Mouse (Mus musculus) myocyte (in vitro differentiated cells): ENCODE results near the gene Csrp3. TPM values are rescaled to one million over a fixed set of nuclear protein-coding genes. Genes with fewer than 3 reads are reported as not detected.
A peak's percentile ranks its signal among the peaks of the same experiment; 100 is the strongest.

Experiments
- H3K27me3 ChIP-seq: one replicate; pipeline ENCODE4 v1.6.1; 2011; ENCODE audit not compliant: control insufficient read depth, insufficient read depth, insufficient read length
- H3K36me3 ChIP-seq: one replicate; pipeline ENCODE4 v1.6.1; 2011; ENCODE audit not compliant: control insufficient read depth, insufficient read depth
- H3K4me2 ChIP-seq: one replicate; pipeline ENCODE4 v1.6.1; 2011; ENCODE audit warnings: low read depth, control low read depth
- H3K4me3 ChIP-seq: one replicate; pipeline ENCODE4 v1.5.1; 2011; ENCODE audit warnings: mild to moderate bottlenecking, control low read depth, moderate library complexity
- H3K79me2 ChIP-seq: one replicate; pipeline ENCODE4 v1.6.1; 2011; ENCODE audit not compliant: control insufficient read depth, insufficient read depth
- H3ac ChIP-seq: one replicate; pipeline ENCODE4 v1.6.1; 2011; ENCODE audit not compliant: control insufficient read depth, insufficient read length
- CEBPB ChIP-seq: IDR thresholded peaks from 2 replicates; pipeline ENCODE4 v1.6.1; 2011; ENCODE audit warnings: mild to moderate bottlenecking, moderate library complexity; ENCODE audit not compliant: poor library complexity, insufficient read depth, severe bottlenecking
- E2F4 ChIP-seq: IDR thresholded peaks from one replicate; pipeline ENCODE4 v1.6.1; 2011; ENCODE audit warnings: mild to moderate bottlenecking, control low read depth, moderate library complexity; ENCODE audit not compliant: insufficient read depth
- MAX ChIP-seq: IDR thresholded peaks from one replicate; pipeline ENCODE4 v1.6.1; 2011; ENCODE audit warnings: low read depth, mild to moderate bottlenecking, control low read depth
- MYOD1 ChIP-seq, 3 experiments: IDR thresholded peaks; one replicate each; pipeline ENCODE4 v1.6.1; 2011; ENCODE audit warnings: control low read depth in 2 of 3, low read depth in 2 of 3, mild to moderate bottlenecking in 2 of 3, moderate library complexity in 1 of 3; ENCODE audit not compliant: insufficient read length in 2 of 3, control insufficient read depth in 1 of 3
- MYOG ChIP-seq, 3 experiments: IDR thresholded peaks; one replicate each; pipeline ENCODE4 v1.6.1; 2011; ENCODE audit warnings: control low read depth in 2 of 3, low read depth in 2 of 3, mild to moderate bottlenecking in 2 of 3; ENCODE audit not compliant: insufficient read length in 2 of 3, control insufficient read depth in 1 of 3, insufficient read depth in 1 of 3
- POLR2A ChIP-seq: IDR thresholded peaks from one replicate; pipeline ENCODE4 v1.6.1; 2011; ENCODE audit warnings: low read depth, mild to moderate bottlenecking, control low read depth, moderate library complexity; ENCODE audit not compliant: insufficient read length
- POLR2AphosphoS2 ChIP-seq: IDR thresholded peaks from one replicate; pipeline ENCODE4 v1.6.1; 2011; ENCODE audit warnings: low read depth, control low read depth; ENCODE audit not compliant: insufficient read length
- REST ChIP-seq: IDR thresholded peaks from one replicate; pipeline ENCODE4 v1.6.1; 2011; ENCODE audit warnings: mild to moderate bottlenecking, control low read depth, moderate library complexity; ENCODE audit not compliant: insufficient read depth, insufficient read length
- SRF ChIP-seq: IDR thresholded peaks from one replicate; pipeline ENCODE4 v1.6.1; 2011; ENCODE audit warnings: low read depth; ENCODE audit not compliant: control insufficient read depth, insufficient read length
- TCF12 ChIP-seq: IDR thresholded peaks from one replicate; pipeline ENCODE4 v1.6.1; 2011; ENCODE audit warnings: mild to moderate bottlenecking, control low read depth; ENCODE audit not compliant: poor library complexity, insufficient read depth, severe bottlenecking
- TCF3 ChIP-seq: IDR thresholded peaks from one replicate; pipeline ENCODE4 v1.6.1; 2011; ENCODE audit warnings: low read depth, control low read depth; ENCODE audit not compliant: insufficient read length
- USF1 ChIP-seq: IDR thresholded peaks from one replicate; pipeline ENCODE4 v1.6.1; 2011; ENCODE audit warnings: low read depth, mild to moderate bottlenecking, control low read depth, moderate library complexity
- polyA plus RNA-seq: library from polyadenylated mRNA; unstranded; fragments of >200 nt; fragmentation: generic; extraction: Trizol; gene quantifications from one replicate; pipeline ENCODE4 v1.2.1, GENCODE M21; 2012; ENCODE audit warnings: missing spikeins

Gene Csrp3
- polyA plus RNA-seq, 1 experiment, result 158 TPM

GRCm38 (mm10) chr7:48877786-48878390 lies 30.1 kb upstream of the Csrp3 start:
- TF ChIP-seq REST (no peak), TCF12 (peak; percentile 80), E2F4 (no peak), SRF (no peak), POLR2A (peak; percentile 42), MYOG (IDR thresholded peaks at IDR 0.05; ENCODE audit: control insufficient read depth in 1 of 3, insufficient read depth in 1 of 3, insufficient read length in 2 of 3, low read depth in 2 of 3) (peak in 2 of 3 experiments; percentile 63 to 86), MYOD1 (IDR thresholded peaks at IDR 0.05; ENCODE audit: control insufficient read depth in 1 of 3, insufficient read length in 2 of 3, low read depth in 2 of 3) (peak; percentile 46 to 93 (median 90)), MAX (no peak), USF1 (no peak), POLR2AphosphoS2 (peak; percentile 65), CEBPB (no peak), TCF3 (peak; percentile 22)
- peaks cover 32% of the 10 kb centered on the region for H3K36me3 ChIP-seq
- H3K4me3 ChIP-seq, result peak overlapping the region; percentile 75
- no peak overlapping the region for H3ac ChIP-seq
- H3K4me2 ChIP-seq, result peak overlapping the region; percentile 99
- no peaks in the 10 kb centered on the region for H3K27me3 ChIP-seq
- H3K79me2 ChIP-seq, result peaks cover 53% of the 10 kb centered on the region

DNA sequence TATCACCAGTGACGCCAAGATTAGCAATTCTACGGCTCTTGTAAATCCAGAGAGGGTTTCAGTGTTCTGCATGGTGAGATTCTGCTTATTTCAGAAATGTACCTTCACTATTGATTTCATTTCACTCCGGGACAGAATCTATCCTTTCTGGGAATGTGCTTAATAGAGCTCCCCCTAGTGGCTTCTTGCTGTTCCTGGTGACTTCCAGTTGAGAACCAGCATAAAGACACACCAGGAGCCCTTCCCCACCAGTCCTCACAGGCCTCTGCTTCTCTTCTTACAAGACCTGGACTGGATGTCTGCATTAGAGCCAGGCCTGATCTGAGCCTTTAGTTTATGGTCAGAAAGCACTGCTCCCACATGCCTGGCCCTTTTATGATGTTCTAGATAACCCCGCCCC lies 28.7 kb upstream of the Csrp3 start:
- Histone ChIP-seq H3ac (no peak overlapping the region), H3K36me3 (peaks cover 45% of the 10 kb centered on the region), H3K4me3 (peak overlapping the region; percentile 75), H3K4me2 (peak overlapping the region; percentile 99), H3K79me2 (peaks cover 53% of the 10 kb centered on the region), H3K27me3 (no peaks in the 10 kb centered on the region)
- no peak for TF ChIP-seq POLR2A
- TF ChIP-seq USF1, result no peak
- TF ChIP-seq TCF12, result no peak
- TF ChIP-seq SRF, result no peak
- TF ChIP-seq MYOD1 (IDR thresholded peaks at IDR 0.05; ENCODE audit: control insufficient read depth in 1 of 3, insufficient read length in 2 of 3, low read depth in 2 of 3), result no peak
- no peak for TF ChIP-seq MYOG (IDR thresholded peaks at IDR 0.05; ENCODE audit: control insufficient read depth in 1 of 3, insufficient read depth in 1 of 3, insufficient read length in 2 of 3, low read depth in 2 of 3)
- TF ChIP-seq REST, result no peak
- TF ChIP-seq POLR2AphosphoS2, result no peak
- TF ChIP-seq E2F4, result no peak
- TF ChIP-seq MAX, result no peak
- no peak for TF ChIP-seq CEBPB

DNA sequence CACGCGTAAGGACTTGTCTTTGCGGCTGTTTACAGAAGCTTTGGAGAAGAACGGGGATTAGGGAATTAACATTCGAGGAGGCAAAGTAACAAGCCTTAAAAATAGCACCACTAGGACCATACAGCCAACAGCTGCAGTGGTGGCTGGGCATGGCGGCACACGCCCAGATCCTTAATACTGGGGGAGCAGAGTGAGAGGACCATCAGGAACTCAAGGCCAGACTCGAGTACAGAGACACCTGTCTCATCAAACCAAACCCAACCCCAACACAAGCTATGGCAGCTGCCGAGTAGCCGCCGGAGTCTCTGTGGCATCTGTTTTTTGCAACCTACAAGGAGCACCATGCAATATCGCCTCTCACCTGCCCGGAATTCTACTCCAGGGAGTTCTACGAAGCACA lies 27.3 kb upstream of the Csrp3 start:
- Histone ChIP-seq H3ac (no peak overlapping the region), H3K4me3 (no peak overlapping the region), H3K27me3 (no peaks in the 10 kb centered on the region), H3K79me2 (peaks cover 47% of the 10 kb centered on the region), H3K4me2 (no peak overlapping the region), H3K36me3 (peaks cover 58% of the 10 kb centered on the region)
- no peak for TF ChIP-seq POLR2A
- no peak for TF ChIP-seq REST
- no peak for TF ChIP-seq E2F4
- peak; percentile 40 to 95 (median 89) for TF ChIP-seq MYOD1 (IDR thresholded peaks at IDR 0.05; ENCODE audit: control insufficient read depth in 1 of 3, insufficient read length in 2 of 3, low read depth in 2 of 3)
- peak; percentile 32 for TF ChIP-seq POLR2AphosphoS2
- TF ChIP-seq TCF3, result peak; percentile 74
- TF ChIP-seq USF1, result no peak
- TF ChIP-seq TCF12, result peak; percentile 56
- no peak for TF ChIP-seq SRF
- TF ChIP-seq MAX, result no peak
- TF ChIP-seq MYOG (IDR thresholded peaks at IDR 0.05; ENCODE audit: control insufficient read depth in 1 of 3, insufficient read depth in 1 of 3, insufficient read length in 2 of 3, low read depth in 2 of 3), result peak; percentile 72 to 97 (median 92)
- no peak for TF ChIP-seq CEBPB

- Histone ChIP-seq H3ac (no peak overlapping the region), H3K27me3 (no peaks in the 10 kb centered on the region)
- TF ChIP-seq E2F4 (no peak), MYOD1 (IDR thresholded peaks at IDR 0.05; ENCODE audit: control insufficient read depth in 1 of 3, insufficient read length in 2 of 3, low read depth in 2 of 3) (no peak), USF1 (no peak), MAX (no peak), CEBPB (no peak), POLR2AphosphoS2 (no peak), TCF12 (no peak)
Measured at GRCm38 (mm10) chr7:48871292-48871691, 23.5 kb upstream of the Csrp3 start.

More at GRCm38 (mm10) chr7:48871292-48871691, 23.5 kb upstream of the Csrp3 start:
- H3K4me2 ChIP-seq, result no peak overlapping the region
- H3K4me3 ChIP-seq, result no peak overlapping the region
- peaks cover 79% of the 10 kb centered on the region for H3K36me3 ChIP-seq
- H3K79me2 ChIP-seq, result peaks cover 20% of the 10 kb centered on the region
